Mouse (Mus musculus) liver, adult 2 months (tissue): ENCODE measurements around the gene Tnnt3.

Source experiments
- CTCF ChIP-seq: fragments of 200-500 bp; IDR thresholded peaks from 2 replicates; pipeline ENCODE4 v1.5.1; 2011; ENCODE audit warnings: low read depth, low read length, control low read depth
- POLR2A ChIP-seq: fragments of 200-500 bp; IDR thresholded peaks from 2 replicates; pipeline ENCODE4 v1.6.1; 2011; ENCODE audit warnings: low read length, control low read depth; ENCODE audit not compliant: insufficient read depth; ENCODE audit errors: extremely low read depth

DNA sequence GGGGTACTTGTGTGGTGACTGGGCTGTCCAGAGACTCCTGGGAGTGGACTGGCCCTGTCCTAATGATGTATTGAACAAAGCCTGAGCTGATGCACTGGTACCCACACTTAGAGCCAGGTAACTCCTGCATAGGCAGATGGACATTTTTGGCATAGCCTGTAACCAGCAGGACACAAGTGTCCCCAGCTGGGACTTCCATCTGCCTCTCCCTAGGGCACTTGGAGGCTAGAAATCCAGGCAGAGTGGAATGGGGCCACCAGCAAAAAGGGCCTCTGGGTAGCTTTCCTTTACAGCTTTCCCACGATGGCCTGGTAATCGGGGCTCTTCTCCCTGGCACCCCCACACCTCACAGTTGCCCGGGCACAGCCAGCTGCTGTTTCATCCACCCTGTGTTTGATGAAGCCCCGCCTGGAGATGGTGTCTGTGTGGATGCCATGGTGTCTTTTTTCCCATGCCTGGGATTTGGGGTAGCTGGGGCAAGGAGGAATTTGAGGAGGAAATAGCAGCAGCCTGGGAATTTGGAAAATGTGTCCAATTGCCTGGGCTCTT, 63.3 kb downstream of the Tnnt3 start:
- no peak for TF ChIP-seq POLR2A
- TF ChIP-seq CTCF, result no peak
